Mouse (Mus musculus): Measurements from ENCODE around the gene Pidd1.

GRCm38 (mm10) chr7:141460391-141461113 is 16.7 kb upstream of the Pidd1 start, which contains the start of gene Cracr2b:
- TF ChIP-seq CTCF (IDR thresholded peaks at IDR 0.05; ENCODE audit: low read depth) (no peak), EP300 (IDR thresholded peaks at IDR 0.05; ENCODE audit: low read depth) (no peak)
